Mouse (Mus musculus) lung, postnatal 0 days (tissue): ENCODE measurements around the gene Slc16a1. TPM values are rescaled to one million over a fixed set of nuclear protein-coding genes. Genes with fewer than 3 reads are reported as not detected.
A peak's percentile ranks its signal among the peaks of the same experiment; 100 is the strongest.
"Not testable (repeated sequence)": the region's sequence is repeated elsewhere in the genome, so short reads cannot be mapped to it uniquely, and the experiment has no call there.

ENCODE experiments used
- ATAC-seq: fragments of 200-750 bp; cut with Nextera tagmentation; 2 replicates; pipeline ENCODE4 v1.8.0; 2017; ENCODE audit warnings: moderate library complexity
- DNase-seq: peaks from one replicate; pipeline ENCODE4 v3.0.0-alpha.2; 2016; ENCODE audit warnings: low spot score
- H3K27ac ChIP-seq: fragments of 300-500 bp; sonication (generic); 2 replicates; pipeline ENCODE4 v1.5.1; 2014; ENCODE audit warnings: antibody characterized with exemption, mild to moderate bottlenecking, low read length, mixed read lengths
- H3K27me3 ChIP-seq: fragments of 300-500 bp; sonication (generic); replicated peaks from 2 replicates; pipeline ENCODE4 v1.6.1; 2014; ENCODE audit warnings: low read length, mixed read lengths; ENCODE audit not compliant: insufficient read depth
- H3K36me3 ChIP-seq: fragments of 300-500 bp; sonication (generic); 2 replicates; pipeline ENCODE4 v1.6.1; 2014; ENCODE audit warnings: low read length, mixed read lengths; ENCODE audit not compliant: insufficient read depth
- H3K4me1 ChIP-seq: fragments of 300-500 bp; sonication (generic); 2 replicates; pipeline ENCODE4 v1.6.1; 2014; ENCODE audit warnings: antibody characterized with exemption, low read depth, low read length, mixed read lengths; ENCODE audit not compliant: insufficient read depth
- H3K4me2 ChIP-seq: fragments of 300-500 bp; sonication (generic); replicated peaks from 2 replicates; pipeline ENCODE4 v1.6.1; 2014; ENCODE audit warnings: low read depth, mild to moderate bottlenecking, low read length, moderate library complexity, mixed read lengths
- H3K4me3 ChIP-seq: fragments of 300-500 bp; sonication (generic); 2 replicates; pipeline ENCODE4 v1.5.1; 2014; ENCODE audit warnings: low read depth, low read length
- H3K9ac ChIP-seq: fragments of 300-500 bp; sonication (generic); replicated peaks from 2 replicates; pipeline ENCODE4 v1.6.1; 2014; ENCODE audit warnings: low read depth, mild to moderate bottlenecking
- H3K9me3 ChIP-seq: fragments of 300-500 bp; sonication (generic); 2 replicates; pipeline ENCODE4 v1.6.1; 2016; ENCODE audit warnings: low read length, mixed read lengths
- CTCF ChIP-seq: IDR thresholded peaks from 2 replicates; pipeline ENCODE4 v1.5.1; 2016; ENCODE audit warnings: antibody characterized with exemption, mild to moderate bottlenecking
- EP300 ChIP-seq: IDR thresholded peaks from 2 replicates; pipeline ENCODE4 v1.6.1; 2016; ENCODE audit warnings: antibody characterized with exemption, mild to moderate bottlenecking, control low read depth
- WGBS: fragments of 180-500 bp; shearing (Covaris S2); extraction: QIAGEN DNeasy Blood & Tissue Kit; methylation state at CpG from one replicate; pipeline ENCODE4 v1.1.7; 2014; 5-methylcytosine and 5-hydroxymethylcytosine counted together
- polyA plus RNA-seq: library from polyadenylated mRNA; unstranded; fragments of >200 nt; fragmentation: Nextera tagmentation; extraction: Ambion mirVana; gene quantifications from 2 replicates; pipeline ENCODE4 v1.2.1, GENCODE M21; 2015

The Slc16a1 gene
- polyA plus RNA-seq, 1 experiment from 2014 or later, result 17.5 TPM

- Histone ChIP-seq H3K27me3 (no peaks in the 10 kb centered on the region), H3K9ac (no peak overlapping the region), H3K4me1 (0 out of 2 replicates have a peak, but pooled peaks cover 4% of the 10 kb centered on the region), H3K4me3 (no peak overlapping the region), H3K9me3 (no peaks in the 10 kb centered on the region), H3K36me3 (no peaks in the 10 kb centered on the region), H3K4me2 (no peak overlapping the region), H3K27ac (no peak overlapping the region)
- TF ChIP-seq CTCF (no peak), EP300 (no peak)
- DNase-seq, result no peak
- 56% methylated on average over 3 of the region's 3 CpGs for WGBS
- no peak for ATAC-seq
These were observed 22.1 kb downstream of the Slc16a1 start for GRCm38 (mm10) chr3:104660522-104660921.

GRCm38 (mm10) chr3:104662007-104662406 is 23.5 kb downstream of the Slc16a1 start:
- Histone ChIP-seq H3K4me2 (no peak overlapping the region), H3K27me3 (no peaks in the 10 kb centered on the region), H3K36me3 (no peaks in the 10 kb centered on the region), H3K27ac (peak overlapping the region; percentile 57; the same call in 1 of the 2 replicates), H3K4me3 (no peak overlapping the region), H3K4me1 (0 out of 2 replicates have a peak, but pooled peaks cover 4% of the 10 kb centered on the region), H3K9ac (no peak overlapping the region), H3K9me3 (no peaks in the 10 kb centered on the region)
- peak; percentile 93 for ATAC-seq
- 26% methylated on average over 4 of the region's 4 CpGs for WGBS
- TF ChIP-seq CTCF (no peak), EP300 (peak; percentile 40; the same call in 1 of the 2 replicates)
- DNase-seq, result peak; percentile 79

- 78% methylated on average over 11 of the region's 11 CpGs for WGBS
- no peak for DNase-seq
- no peaks in the 10 kb centered on the region for H3K27me3 ChIP-seq
- H3K4me1 ChIP-seq, result 0 out of 2 replicates have a peak, but pooled peaks cover 4% of the 10 kb centered on the region
- no peak for TF ChIP-seq CTCF
- TF ChIP-seq EP300, result no peak
- no peak overlapping the region for H3K27ac ChIP-seq
- H3K9ac ChIP-seq, result no peak overlapping the region
- H3K4me2 ChIP-seq, result no peak overlapping the region
- H3K36me3 ChIP-seq, result no peaks in the 10 kb centered on the region
- ATAC-seq, result no peak
- no peak overlapping the region for H3K4me3 ChIP-seq
- H3K9me3 ChIP-seq, result no peaks in the 10 kb centered on the region
These were observed 24.5 kb downstream of the Slc16a1 start for GRCm38 (mm10) chr3:104662926-104663325.

GRCm38 (mm10) chr3:104666950-104667349 is 28.5 kb downstream of the Slc16a1 start:
- no peak overlapping the region for H3K4me2 ChIP-seq
- DNase-seq, result peak; percentile 24
- H3K27ac ChIP-seq, result no peak overlapping the region
- H3K9ac ChIP-seq, result no peak overlapping the region
- 0 out of 2 replicates have a peak, but pooled peaks cover under 1% of the 10 kb centered on the region for H3K4me1 ChIP-seq
- H3K36me3 ChIP-seq, result no peaks in the 10 kb centered on the region
- H3K9me3 ChIP-seq, result no peaks in the 10 kb centered on the region
- no peak for ATAC-seq
- WGBS, result 54% methylated on average over 4 of the region's 4 CpGs
- TF ChIP-seq CTCF (no peak), EP300 (no peak)
- H3K4me3 ChIP-seq, result no peak overlapping the region
- no peaks in the 10 kb centered on the region for H3K27me3 ChIP-seq

DNA sequence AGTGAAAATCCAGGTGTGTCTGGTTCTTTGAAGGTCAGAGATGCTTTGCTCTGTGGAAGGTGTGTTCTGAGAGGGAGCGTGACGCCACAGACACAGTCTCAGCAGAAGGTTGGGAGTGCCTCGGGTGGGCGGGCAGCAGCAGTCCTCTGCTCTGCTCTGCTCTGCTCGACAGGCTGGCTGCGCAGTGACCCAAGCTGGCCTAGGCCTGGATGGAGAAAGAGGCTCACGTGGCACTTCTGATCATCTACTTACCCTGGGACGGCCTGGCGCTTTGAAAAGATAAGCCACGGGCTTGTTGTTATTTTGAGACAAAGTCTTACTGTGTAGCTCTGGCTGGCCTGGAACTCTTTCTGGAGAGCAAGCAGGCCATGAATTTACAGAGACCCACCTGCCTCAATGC is 29.0 kb downstream of the Slc16a1 start:
- Histone ChIP-seq H3K4me2 (no peak overlapping the region), H3K4me1 (no peaks in the 10 kb centered on the region), H3K4me3 (no peak overlapping the region), H3K27me3 (no peaks in the 10 kb centered on the region), H3K9ac (no peak overlapping the region), H3K36me3 (no peaks in the 10 kb centered on the region), H3K9me3 (no peaks in the 10 kb centered on the region), H3K27ac (no peak overlapping the region)
- no peak for DNase-seq
- no peak for TF ChIP-seq CTCF
- TF ChIP-seq EP300, result no peak
- no peak for ATAC-seq
- 62% methylated on average over 10 of the region's 10 CpGs for WGBS

DNA sequence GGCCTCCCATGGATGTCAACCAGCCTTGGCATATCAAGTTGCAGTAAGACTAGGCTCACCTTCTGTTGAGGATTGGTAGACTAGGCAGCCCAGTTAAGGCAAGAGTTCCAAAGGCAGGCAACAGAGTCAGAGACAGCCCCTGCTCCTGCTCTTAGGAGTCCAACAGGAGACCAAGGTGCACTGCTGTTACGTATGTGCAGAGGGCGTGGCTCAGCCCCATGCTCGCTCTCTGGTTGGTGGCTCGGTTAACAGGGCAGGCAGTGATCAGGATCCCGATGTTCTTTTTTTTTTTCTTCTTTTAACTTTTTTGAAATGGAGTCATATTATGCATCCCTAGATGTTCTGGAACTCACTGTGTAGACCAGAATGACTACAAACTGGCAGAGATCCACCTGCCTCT is 30.5 kb downstream of the Slc16a1 start:
- H3K27me3 ChIP-seq, result no peaks in the 10 kb centered on the region
- no peak overlapping the region for H3K4me2 ChIP-seq
- WGBS, result 90% methylated on average over 5 of the region's 5 CpGs
- no peaks in the 10 kb centered on the region for H3K36me3 ChIP-seq
- no peak overlapping the region for H3K27ac ChIP-seq
- TF ChIP-seq EP300 (no peak), CTCF (no peak)
- ATAC-seq (no peak), DNase-seq (no peak)
- H3K4me3 ChIP-seq, result no peak overlapping the region
- H3K9ac ChIP-seq, result no peak overlapping the region
- H3K9me3 ChIP-seq, result no peaks in the 10 kb centered on the region
- 0 out of 2 replicates have a peak, but pooled peaks cover 2% of the 10 kb centered on the region for H3K4me1 ChIP-seq

- ATAC-seq (no peak), DNase-seq (no peak)
- no peak overlapping the region for H3K4me2 ChIP-seq
- no peaks in the 10 kb centered on the region for H3K27me3 ChIP-seq
- H3K27ac ChIP-seq, result no peak overlapping the region
- no peaks in the 10 kb centered on the region for H3K36me3 ChIP-seq
- TF ChIP-seq CTCF, result no peak
- no peak overlapping the region for H3K4me3 ChIP-seq
- H3K9me3 ChIP-seq, result no peaks in the 10 kb centered on the region
- no peak overlapping the region for H3K9ac ChIP-seq
- 50% methylated on average over 1 of the region's 1 CpGs for WGBS
- H3K4me1 ChIP-seq, result 0 out of 2 replicates have a peak, but pooled peaks cover 9% of the 10 kb centered on the region
These were observed 31.4 kb downstream of the Slc16a1 start for GRCm38 (mm10) chr3:104669856-104670182.

DNA sequence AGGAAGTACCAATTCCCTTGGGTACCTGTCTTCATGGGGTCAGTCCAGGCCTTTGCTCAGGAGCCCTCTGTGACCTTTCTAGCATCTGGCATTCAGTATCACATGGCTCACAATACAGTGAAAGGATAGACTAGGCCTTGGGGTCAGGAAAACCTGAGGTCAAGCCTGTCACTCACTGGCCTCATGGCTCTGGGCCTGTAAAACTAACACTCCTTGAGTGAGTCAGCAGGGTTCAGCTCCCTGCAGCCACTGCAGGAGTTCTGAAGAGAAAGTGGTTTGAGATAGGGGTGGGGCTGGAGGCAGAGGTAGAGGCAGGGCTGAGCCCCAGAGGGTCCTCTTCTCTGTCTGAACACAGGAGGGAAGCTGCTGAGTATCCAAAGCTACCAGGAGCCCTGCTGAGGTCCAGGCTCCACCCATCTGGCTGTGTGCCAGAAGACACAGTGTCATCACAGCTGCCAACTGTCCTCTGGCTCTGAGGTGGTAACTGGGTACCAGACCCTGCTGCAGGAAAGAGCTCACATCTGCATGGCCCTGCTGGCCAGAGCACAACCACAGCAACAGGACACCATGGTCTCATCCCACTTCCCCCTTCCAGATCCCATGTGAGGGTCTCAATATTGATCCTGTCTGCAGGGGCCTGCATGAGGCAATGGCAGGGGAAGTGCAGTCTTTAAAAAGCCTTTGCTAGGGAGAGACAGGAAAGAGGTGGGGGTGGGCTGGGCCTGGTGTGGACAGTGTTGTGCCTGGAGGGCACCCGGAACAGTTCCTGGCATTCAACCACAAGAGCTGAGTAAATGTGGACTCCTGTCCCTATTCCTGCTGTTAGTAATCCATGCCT is 31.9 kb downstream of the Slc16a1 start:
- not testable (repeated sequence) for H3K9me3 ChIP-seq, H3K36me3 ChIP-seq, H3K9ac ChIP-seq, H3K4me2 ChIP-seq, H3K4me1 ChIP-seq, DNase-seq, H3K4me3 ChIP-seq, H3K27ac ChIP-seq, H3K27me3 ChIP-seq
- 9% methylated on average over 1 of the region's 1 CpGs for WGBS
- ATAC-seq, result peak; percentile 24
